Mouse (Mus musculus) limb, embryonic 11.5 days (tissue): ENCODE data around the gene Dnmbp. TPM values are rescaled to one million over a fixed set of nuclear protein-coding genes. Genes with fewer than 3 reads are reported as not detected.

Experiments used
- ATAC-seq: fragments of 200-750 bp; cut with Nextera tagmentation; 2 replicates; pipeline ENCODE4 v1.8.0; 2017; ENCODE audit warnings: low read depth; ENCODE audit not compliant: insufficient number of reproducible peaks, low FRiP score, low TSS enrichment
- DNase-seq: peaks from one replicate; pipeline ENCODE4 v3.0.0-alpha.2; 2015; ENCODE audit warnings: low spot score
- H3K27ac ChIP-seq: fragments of 300-500 bp; sonication (generic); replicated peaks from 2 replicates; pipeline ENCODE4 v1.5.1; 2014; ENCODE audit warnings: low read depth, mild to moderate bottlenecking, low read length
- H3K27me3 ChIP-seq: fragments of 300-500 bp; sonication (generic); 2 replicates; pipeline ENCODE4 v1.6.1; 2014; ENCODE audit warnings: mild to moderate bottlenecking, low read length, mixed read lengths; ENCODE audit not compliant: control insufficient read depth, insufficient read depth
- H3K36me3 ChIP-seq: fragments of 300-500 bp; sonication (generic); 2 replicates; pipeline ENCODE4 v1.6.1; 2014; ENCODE audit warnings: mild to moderate bottlenecking, low read length, moderate library complexity, mixed read lengths; ENCODE audit not compliant: control insufficient read depth, insufficient read depth
- H3K4me1 ChIP-seq: fragments of 300-500 bp; sonication (generic); 2 replicates; pipeline ENCODE4 v1.6.1; 2014; ENCODE audit warnings: low read length, mixed read lengths; ENCODE audit not compliant: control insufficient read depth, insufficient read depth
- H3K4me2 ChIP-seq: fragments of 300-500 bp; sonication (generic); 2 replicates; pipeline ENCODE4 v1.6.1; 2014; ENCODE audit warnings: low read depth, mild to moderate bottlenecking, moderate library complexity; ENCODE audit not compliant: severe bottlenecking
- H3K4me3 ChIP-seq: fragments of 300-500 bp; sonication (generic); 2 replicates; pipeline ENCODE4 v1.5.1; 2014; ENCODE audit warnings: low read depth, low read length
- H3K9ac ChIP-seq: fragments of 300-500 bp; sonication (generic); 2 replicates; pipeline ENCODE4 v1.6.1; 2014; ENCODE audit warnings: mild to moderate bottlenecking, low read length
- H3K9me3 ChIP-seq: fragments of 300-500 bp; sonication (generic); 2 replicates; pipeline ENCODE4 v1.6.1; 2016; ENCODE audit warnings: low read length; ENCODE audit not compliant: control insufficient read depth
- WGBS: fragments of 180-500 bp; shearing (Covaris S2); extraction: QIAGEN DNeasy Blood & Tissue Kit; methylation state at CpG from one replicate; pipeline ENCODE4 v1.1.7; 2014; 5-methylcytosine and 5-hydroxymethylcytosine counted together
- polyA plus RNA-seq: library from polyadenylated mRNA; unstranded; fragments of >200 nt; fragmentation: Nextera tagmentation; extraction: Ambion mirVana; gene quantifications from 2 replicates; pipeline ENCODE4 v1.2.1, GENCODE M21; 2014

Gene Dnmbp
- polyA plus RNA-seq, 1 experiment from 2014 or later: 25.1 TPM

DNA sequence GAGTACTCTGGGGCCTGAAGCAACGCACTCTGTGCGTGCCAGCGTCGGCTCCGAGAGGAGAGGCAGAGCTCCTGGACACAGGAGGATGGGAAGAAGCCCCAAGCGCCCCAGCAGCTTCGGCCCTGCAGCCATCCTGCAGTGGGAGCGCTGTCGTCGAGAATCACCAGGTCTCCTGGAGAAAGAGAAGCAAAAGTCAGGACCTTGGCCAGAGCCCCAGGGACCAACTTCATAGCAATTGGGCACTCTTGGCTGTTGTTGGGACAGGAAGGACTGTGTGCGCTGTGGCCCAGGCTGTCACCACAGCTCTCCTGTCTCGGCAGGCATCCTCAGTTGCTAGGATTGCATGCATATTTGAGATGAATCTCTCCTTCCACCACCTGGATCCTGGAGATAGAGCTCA lies 37.1 kb downstream of the Dnmbp start:
- no peaks in the 10 kb centered on the region for H3K36me3 ChIP-seq
- no peak for ATAC-seq
- no peak overlapping the region for H3K9ac ChIP-seq
- H3K9me3 ChIP-seq: no peaks in the 10 kb centered on the region
- no peak overlapping the region for H3K4me3 ChIP-seq
- no peaks in the 10 kb centered on the region for H3K27me3 ChIP-seq
- no peak overlapping the region for H3K27ac ChIP-seq
- 30% methylated on average over 12 of the region's 12 CpGs for WGBS
- peak; percentile 44 for DNase-seq
- H3K4me1 ChIP-seq: no peaks in the 10 kb centered on the region
- H3K4me2 ChIP-seq: no peak overlapping the region

GRCm38 (mm10) chr19:43900690-43901089 lies 39.3 kb downstream of the Dnmbp start:
- no peak for ATAC-seq
- 88% methylated on average over 9 of the region's 9 CpGs for WGBS
- Histone ChIP-seq H3K9ac (no peak overlapping the region), H3K27ac (no peak overlapping the region), H3K36me3 (no peaks in the 10 kb centered on the region), H3K4me2 (no peak overlapping the region), H3K9me3 (no peaks in the 10 kb centered on the region), H3K4me3 (no peak overlapping the region), H3K4me1 (no peaks in the 10 kb centered on the region), H3K27me3 (no peaks in the 10 kb centered on the region)
- no peak for DNase-seq

DNA sequence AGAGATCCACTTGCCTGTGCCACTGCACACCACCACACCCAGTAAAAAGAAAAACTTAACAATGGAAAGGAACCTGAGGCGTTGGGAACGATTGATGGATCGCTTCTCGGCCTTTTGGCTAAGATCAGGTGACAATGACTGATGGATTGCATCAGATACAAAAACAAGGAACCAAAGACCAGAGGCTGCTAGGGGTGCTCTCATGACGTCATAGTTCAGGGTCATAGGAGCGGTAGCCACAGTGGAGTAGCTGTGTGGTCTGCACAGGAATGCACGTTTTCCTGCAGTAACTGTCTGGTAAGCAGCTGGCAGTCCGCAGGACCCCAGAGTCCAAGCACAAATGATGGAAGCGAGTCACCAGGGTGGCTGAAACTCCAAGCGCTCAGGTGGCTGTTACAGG lies 41.4 kb downstream of the Dnmbp start:
- H3K9me3 ChIP-seq: no peaks in the 10 kb centered on the region
- no peak overlapping the region for H3K4me3 ChIP-seq
- 59% methylated on average over 10 of the region's 10 CpGs for WGBS
- H3K36me3 ChIP-seq: no peaks in the 10 kb centered on the region
- no peak for ATAC-seq
- H3K4me1 ChIP-seq: no peaks in the 10 kb centered on the region
- no peak overlapping the region for H3K27ac ChIP-seq
- no peaks in the 10 kb centered on the region for H3K27me3 ChIP-seq
- DNase-seq: no peak
- no peak overlapping the region for H3K4me2 ChIP-seq
- no peak overlapping the region for H3K9ac ChIP-seq

DNA sequence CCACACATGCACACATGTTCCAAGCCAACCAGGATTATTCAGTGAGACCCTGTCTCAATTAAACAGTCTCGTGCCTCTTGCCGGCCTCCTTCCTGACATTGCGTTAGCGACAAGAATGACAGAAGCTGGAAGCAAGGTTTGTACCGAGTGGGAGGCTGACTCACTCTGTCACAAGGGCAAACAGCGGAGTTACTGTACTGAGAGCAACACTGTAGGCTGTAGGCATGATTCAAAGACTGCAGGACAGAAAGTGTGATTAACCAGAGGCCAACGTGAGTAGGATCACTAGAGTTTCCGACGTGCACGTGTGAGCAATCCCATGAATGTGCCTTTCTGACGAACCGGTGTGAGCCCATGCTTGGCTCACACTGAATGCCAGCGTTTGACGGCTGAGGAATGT lies 43.5 kb downstream of the Dnmbp start:
- H3K27me3 ChIP-seq: no peaks in the 10 kb centered on the region
- no peak overlapping the region for H3K4me2 ChIP-seq
- DNase-seq (no peak), ATAC-seq (no peak)
- no peaks in the 10 kb centered on the region for H3K4me1 ChIP-seq
- H3K9ac ChIP-seq: no peak overlapping the region
- H3K9me3 ChIP-seq: no peaks in the 10 kb centered on the region
- 89% methylated on average over 14 of the region's 14 CpGs for WGBS
- no peaks in the 10 kb centered on the region for H3K36me3 ChIP-seq
- H3K4me3 ChIP-seq: no peak overlapping the region
- H3K27ac ChIP-seq: no peak overlapping the region

DNA sequence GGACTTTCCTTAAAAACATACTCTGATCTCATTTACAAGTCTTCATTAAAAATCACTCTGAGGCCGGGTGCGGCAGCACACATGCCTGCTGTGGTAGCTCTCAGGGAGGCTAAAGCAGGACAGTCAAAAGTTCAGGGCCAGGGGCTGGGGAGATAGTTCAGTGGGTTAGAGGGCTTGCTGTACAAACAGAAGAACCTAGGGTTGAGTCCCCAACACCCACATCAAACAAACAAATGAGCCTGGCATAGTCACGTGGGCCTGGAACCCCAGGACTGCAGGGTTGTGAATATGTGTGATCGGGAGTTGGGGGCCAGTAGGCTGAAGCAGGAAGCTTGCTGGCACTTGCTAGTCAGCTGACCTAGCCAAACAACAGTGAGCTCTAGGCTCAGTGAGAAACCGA lies 44.0 kb downstream of the Dnmbp start:
- Histone ChIP-seq H3K4me2 (no peak overlapping the region), H3K27me3 (no peaks in the 10 kb centered on the region), H3K4me3 (no peak overlapping the region), H3K4me1 (no peaks in the 10 kb centered on the region), H3K9me3 (no peaks in the 10 kb centered on the region), H3K27ac (no peak overlapping the region), H3K36me3 (no peaks in the 10 kb centered on the region), H3K9ac (no peak overlapping the region)
- ATAC-seq (no peak), DNase-seq (no peak)
- 91% methylated on average over 5 of the region's 5 CpGs for WGBS

- 77% methylated on average over 9 of the region's 9 CpGs for WGBS
- Histone ChIP-seq H3K27me3 (no peaks in the 10 kb centered on the region), H3K9ac (no peak overlapping the region), H3K4me1 (no peaks in the 10 kb centered on the region), H3K27ac (no peak overlapping the region), H3K4me2 (no peak overlapping the region), H3K4me3 (no peak overlapping the region), H3K36me3 (no peaks in the 10 kb centered on the region), H3K9me3 (no peaks in the 10 kb centered on the region)
- ATAC-seq: no peak
- DNase-seq: no peak
Observed at GRCm38 (mm10) chr19:43894821-43895220, 45.2 kb downstream of the Dnmbp start.

GRCm38 (mm10) chr19:43894070-43894469 lies 45.9 kb downstream of the Dnmbp start:
- ATAC-seq (no peak), DNase-seq (no peak)
- H3K4me2 ChIP-seq: no peak overlapping the region
- H3K27ac ChIP-seq: no peak overlapping the region
- no peaks in the 10 kb centered on the region for H3K27me3 ChIP-seq
- no peak overlapping the region for H3K9ac ChIP-seq
- H3K36me3 ChIP-seq: no peaks in the 10 kb centered on the region
- no peak overlapping the region for H3K4me3 ChIP-seq
- no peaks in the 10 kb centered on the region for H3K9me3 ChIP-seq
- no peaks in the 10 kb centered on the region for H3K4me1 ChIP-seq
- WGBS: 6% methylated on average over 7 of the region's 7 CpGs

DNA sequence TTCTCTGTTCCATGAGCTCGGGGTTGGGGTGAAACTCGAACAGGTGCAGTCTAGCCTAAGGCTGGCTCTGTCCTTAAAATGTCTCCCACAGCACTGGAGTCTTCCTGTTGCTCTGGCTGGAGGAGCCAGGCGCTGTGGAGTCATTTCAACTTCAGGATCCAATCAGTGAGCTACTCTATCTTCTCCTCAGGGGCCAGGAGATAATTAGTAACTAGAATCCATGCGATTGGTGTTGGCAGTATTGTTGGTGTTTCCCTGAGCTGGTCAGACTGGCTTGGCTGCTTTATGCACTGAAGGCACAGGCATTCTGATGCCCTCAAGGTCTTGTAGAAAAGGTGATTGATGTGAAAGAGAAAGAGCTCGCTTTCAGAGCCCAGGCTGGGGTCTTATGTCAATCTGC lies 49.5 kb downstream of the Dnmbp start:
- H3K4me2 ChIP-seq: no peak overlapping the region

GRCm38 (mm10) chr19:43887725-43888124 lies 52.3 kb downstream of the Dnmbp start:
- WGBS: 74% methylated on average over 2 of the region's 2 CpGs
- no peak overlapping the region for H3K9ac ChIP-seq
- H3K4me3 ChIP-seq: no peak overlapping the region
- ATAC-seq (no peak), DNase-seq (no peak)
- no peaks in the 10 kb centered on the region for H3K9me3 ChIP-seq
- no peaks in the 10 kb centered on the region for H3K36me3 ChIP-seq
- H3K4me1 ChIP-seq: peaks cover 5% of the 10 kb centered on the region; the same call in 1 of the 2 replicates
- no peak overlapping the region for H3K4me2 ChIP-seq
- no peak overlapping the region for H3K27ac ChIP-seq
- H3K27me3 ChIP-seq: no peaks in the 10 kb centered on the region

More for the DNA sequence above, 49.5 kb downstream of the Dnmbp start:
- H3K9ac ChIP-seq: no peak overlapping the region
- H3K4me1 ChIP-seq: no peaks in the 10 kb centered on the region
- WGBS: 65% methylated on average over 5 of the region's 5 CpGs
- H3K4me3 ChIP-seq: no peak overlapping the region
- peak; percentile 45 for DNase-seq
- H3K27ac ChIP-seq: no peak overlapping the region
- H3K9me3 ChIP-seq: no peaks in the 10 kb centered on the region
- no peaks in the 10 kb centered on the region for H3K36me3 ChIP-seq
- no peaks in the 10 kb centered on the region for H3K27me3 ChIP-seq
- no peak for ATAC-seq
